Mouse (Mus musculus) cerebellum, adult 9-10 months (tissue): ENCODE data around the gene Galntl6.
A peak's percentile ranks its signal among the peaks of the same experiment; 100 is the strongest.

Experiments used
- DNase-seq: peaks from one replicate; pipeline ENCODE4 v3.0.0; 2022

The Galntl6 gene

DNA sequence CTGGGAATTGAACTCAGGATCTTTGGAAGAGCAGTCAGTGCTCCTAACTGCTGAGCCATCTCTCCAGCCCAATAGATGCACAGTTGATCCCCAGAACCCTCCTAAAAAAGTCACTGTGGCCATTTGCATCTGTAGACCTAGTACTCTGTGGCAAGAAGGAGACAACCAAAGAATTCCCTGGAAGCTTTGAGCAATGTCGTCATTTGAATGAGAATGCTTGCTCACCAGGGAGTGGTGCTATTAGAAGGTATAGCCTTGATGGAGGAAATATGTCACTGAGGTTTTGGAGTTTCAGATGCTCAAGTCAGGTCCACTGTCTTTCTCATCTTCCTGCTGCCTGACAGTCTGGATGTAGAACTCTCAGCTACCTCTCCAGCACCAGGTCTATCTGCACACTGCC is 1151.5 kb downstream of the Galntl6 start:
- no peak for DNase-seq

DNA sequence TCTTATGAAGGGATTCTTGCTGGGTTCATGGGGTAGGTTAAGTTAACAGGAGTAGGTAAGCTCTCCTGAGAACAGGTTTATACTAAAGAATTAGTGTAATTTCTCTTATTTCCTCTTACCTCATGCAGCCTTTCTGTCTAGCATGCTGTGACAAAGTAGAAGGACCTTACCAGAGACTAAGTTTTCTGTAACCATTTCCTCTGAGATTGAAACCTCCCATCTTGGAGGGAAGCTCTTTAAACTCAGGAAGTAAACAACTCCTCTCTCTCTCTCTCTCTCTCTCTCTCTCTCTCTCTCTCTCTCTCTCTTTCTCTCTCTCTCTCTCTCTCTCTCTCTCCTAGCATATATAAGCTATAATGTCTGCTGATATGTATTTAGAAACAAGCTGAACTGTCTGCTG is 1153.6 kb downstream of the Galntl6 start:
- DNase-seq = no peak

GRCm38 (mm10) chr8:57757476-57757875 is 1155.0 kb downstream of the Galntl6 start:
- DNase-seq = no peak

GRCm38 (mm10) chr8:57754066-57754465 is 1158.4 kb downstream of the Galntl6 start:
- no peak for DNase-seq

- DNase-seq = no peak
Measured at GRCm38 (mm10) chr8:57743636-57744035, 1168.8 kb downstream of the Galntl6 start.

DNA sequence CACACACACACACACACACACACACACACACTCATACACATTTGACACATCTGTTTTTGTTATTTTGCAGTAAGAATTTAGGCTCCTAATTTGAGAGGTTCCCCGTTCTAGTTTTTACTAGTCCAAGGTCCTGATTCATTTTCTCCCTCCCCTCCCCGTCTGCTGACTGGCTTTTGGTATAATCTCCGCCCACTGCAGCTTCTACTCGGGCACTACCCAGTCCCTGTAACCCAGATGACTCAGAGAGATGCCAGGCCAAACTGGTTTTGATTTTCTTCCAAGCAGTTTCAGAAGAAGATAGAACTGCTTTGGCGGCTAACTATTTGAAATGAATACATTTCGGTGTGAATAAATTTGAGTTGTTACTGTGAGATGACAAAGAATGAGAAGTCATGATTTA is 1170.5 kb downstream of the Galntl6 start:
- peak; percentile 82 for DNase-seq

GRCm38 (mm10) chr8:57741309-57741708 is 1171.1 kb downstream of the Galntl6 start:
- DNase-seq = peak; percentile 85

GRCm38 (mm10) chr8:57737281-57737680 is 1175.2 kb downstream of the Galntl6 start:
- DNase-seq = no peak

- DNase-seq = no peak
Measured at GRCm38 (mm10) chr8:57732795-57733194, 1179.6 kb downstream of the Galntl6 start.

GRCm38 (mm10) chr8:57731666-57732065 is 1180.8 kb downstream of the Galntl6 start:
- DNase-seq = no peak

DNA sequence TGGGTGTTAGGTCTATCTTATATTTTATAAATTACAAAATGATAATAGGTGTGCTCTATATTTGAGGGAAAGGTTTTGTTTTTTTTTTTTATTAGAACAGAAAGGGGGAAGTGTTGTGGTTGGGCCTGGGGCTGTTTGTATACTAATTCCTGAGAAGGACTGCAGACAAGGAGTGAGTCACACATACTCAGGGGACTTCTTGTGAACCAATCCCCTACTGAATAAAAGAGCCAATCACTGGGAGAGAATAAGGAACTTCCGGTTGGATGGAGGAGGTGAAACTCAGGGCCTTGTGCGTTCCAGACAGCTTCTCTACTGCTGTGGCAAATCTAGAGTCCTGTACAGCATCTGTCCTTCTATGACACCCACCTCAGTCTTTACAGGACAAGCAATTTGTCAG is 1184.2 kb downstream of the Galntl6 start:
- DNase-seq = no peak

DNA sequence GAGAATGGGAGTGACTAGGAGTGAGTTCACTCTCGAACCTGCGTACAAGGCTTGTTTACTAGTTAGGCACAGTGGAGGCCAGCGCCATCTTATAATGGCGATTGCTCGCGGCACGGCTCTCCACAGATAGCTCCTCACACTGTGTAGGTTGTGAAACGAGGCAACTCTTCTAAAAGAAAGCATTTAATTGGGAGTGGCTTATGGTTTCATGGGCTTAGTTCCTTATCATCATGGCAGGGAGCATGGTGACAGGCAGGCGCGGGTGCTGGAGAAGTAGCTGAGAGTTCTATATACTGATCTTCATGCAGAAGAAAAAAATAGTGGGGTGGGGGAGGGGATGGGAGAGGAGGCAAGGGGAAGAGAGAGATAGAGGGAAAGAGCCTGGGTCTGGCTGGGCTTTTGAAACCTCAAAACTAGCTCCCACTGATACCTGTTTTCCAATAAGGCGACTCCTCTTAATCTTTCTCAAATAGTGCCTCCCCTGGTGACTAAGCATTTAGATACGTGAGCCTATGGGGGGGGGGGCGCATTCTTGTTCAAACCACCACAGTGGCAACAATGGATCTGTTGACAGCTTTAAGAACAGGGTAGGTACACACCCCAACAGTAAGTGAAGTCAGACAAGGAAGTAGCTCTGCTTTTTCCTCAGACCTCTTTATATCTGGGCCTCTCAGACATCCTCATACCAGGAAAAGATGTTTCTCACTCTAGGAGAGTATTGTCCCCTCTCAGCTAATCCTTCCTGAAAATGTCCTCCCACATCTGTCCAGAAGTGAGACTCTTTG is 1187.4 kb downstream of the Galntl6 start:
- DNase-seq = no peak
